ENCODE assay signal across 8 mouse cellular contexts in the genomic region with DNA sequence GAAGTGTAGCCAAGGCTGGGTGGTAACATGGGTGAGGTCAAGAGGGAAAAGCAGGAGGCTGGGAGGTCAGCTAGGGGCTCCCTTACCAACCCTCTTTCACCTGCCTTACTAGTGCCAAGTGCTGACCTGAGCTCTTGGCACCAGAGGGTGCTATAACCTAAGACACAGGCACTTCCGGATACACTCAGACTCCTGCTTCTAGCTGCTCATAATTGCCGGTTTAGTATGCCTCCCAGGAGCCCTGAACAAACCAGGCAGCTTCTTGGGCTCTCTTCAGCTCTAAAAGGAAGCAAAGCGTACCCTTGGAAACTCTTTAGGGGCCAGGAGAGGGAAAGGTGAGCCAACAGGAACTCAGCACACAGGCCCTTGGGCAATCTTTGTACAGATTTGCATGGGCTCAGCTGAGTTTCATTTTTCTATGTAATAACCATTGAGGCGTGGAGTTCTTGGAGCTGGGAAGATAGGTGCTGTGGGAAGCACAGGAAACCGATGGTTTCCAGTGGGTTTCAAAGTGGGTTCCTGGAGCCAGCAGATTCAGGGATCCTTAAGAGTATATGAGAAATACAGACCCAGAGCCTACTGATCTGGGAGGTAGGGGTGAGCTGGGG. TPM values are rescaled to one million over a fixed set of nuclear protein-coding genes. Genes with fewer than 3 reads are reported as not detected.
DNase-seq lines count a peak whose midpoint lies in the region; ATAC-seq lines count a peak whose summit lies in the region.

No protein-coding gene starts in this region.

- H3K4me1 ChIP-seq in heart, embryonic 12.5 days (replicated peaks) = peaks cover 8% of the 10 kb centered on the region
- H3K4me1 ChIP-seq in kidney, embryonic 16.5 days (ENCODE audit: insufficient read depth, low read length) = no peaks in the 10 kb centered on the region
- H3K4me1 ChIP-seq in liver, embryonic 12.5 days = peaks cover 27% of the 10 kb centered on the region

- DNase-seq in A20 (ENCODE audit: low read depth, low spot score) = peak; percentile 77
- DNase-seq in adipocyte (ENCODE audit: low spot score) = peak; percentile 86
- DNase-seq in embryo, embryonic 9.5 days (ENCODE audit: extremely low spot score) = peak; percentile 71
- peak; percentile 49 to 62 for DNase-seq in natural killer cell, adult 2 months (ENCODE audit: low spot score in 2 of 2)
- DNase-seq in telencephalon, adult 2 months (ENCODE audit: low read depth, low spot score) = peak; percentile 73

- H3K4me2 ChIP-seq in heart, embryonic 12.5 days = no peak overlapping the region
- H3K4me2 ChIP-seq in kidney, embryonic 16.5 days (replicated peaks; ENCODE audit: low read depth, low read length) = no peak overlapping the region
- peak overlapping the region; percentile 39 for H3K4me2 ChIP-seq in liver, embryonic 12.5 days

- no peaks in the 10 kb centered on the region for H3K9me3 ChIP-seq in heart, embryonic 12.5 days (replicated peaks)
- H3K9me3 ChIP-seq in kidney, embryonic 16.5 days (ENCODE audit: low read length) = no peaks in the 10 kb centered on the region
- H3K9me3 ChIP-seq in liver, embryonic 12.5 days (replicated peaks) = no peaks in the 10 kb centered on the region

- H3K27me3 ChIP-seq in heart, embryonic 12.5 days (replicated peaks) = peaks cover 13% of the 10 kb centered on the region
- H3K27me3 ChIP-seq in kidney, embryonic 16.5 days (ENCODE audit: insufficient read depth, low read length) = no peaks in the 10 kb centered on the region
- H3K27me3 ChIP-seq in liver, embryonic 12.5 days (replicated peaks) = peaks cover 44% of the 10 kb centered on the region

- H3K4me3 ChIP-seq in heart, embryonic 12.5 days = no peak overlapping the region
- no peak overlapping the region for H3K4me3 ChIP-seq in kidney, embryonic 16.5 days (ENCODE audit: low read length)
- H3K4me3 ChIP-seq in liver, embryonic 12.5 days = no peak overlapping the region

- H3K27ac ChIP-seq in heart, embryonic 12.5 days (ENCODE audit: poor library complexity, severe bottlenecking) = no peak overlapping the region
- peak overlapping the region; percentile 57 for H3K27ac ChIP-seq in kidney, embryonic 16.5 days (ENCODE audit: low read length)
- 0 out of 2 replicates have a peak overlapping the region, but pooled peaks have one; percentile 5 for H3K27ac ChIP-seq in liver, embryonic 12.5 days

- H3K9ac ChIP-seq in heart, embryonic 12.5 days = no peak overlapping the region
- no peak overlapping the region; the same call in 1 of the 2 replicates for H3K9ac ChIP-seq in kidney, embryonic 16.5 days (replicated peaks; ENCODE audit: low read length)
- H3K9ac ChIP-seq in liver, embryonic 12.5 days = peak overlapping the region; percentile 22; the same call in 1 of the 2 replicates

- peak; percentile 78 for ATAC-seq in heart, embryonic 12.5 days (ENCODE audit: insufficient number of reproducible peaks, low FRiP score)
- peak; percentile 94 for ATAC-seq in kidney, embryonic 16.5 days (ENCODE audit: low FRiP score, low TSS enrichment)
- ATAC-seq in liver, embryonic 12.5 days = peak; percentile 85

- 35% methylated on average over 5 of the region's 5 CpGs for WGBS in heart, embryonic 12.5 days
- WGBS in kidney, embryonic 16.5 days = 30% methylated on average over 5 of the region's 5 CpGs
- 30% methylated on average over 5 of the region's 5 CpGs for WGBS in liver, embryonic 12.5 days (ENCODE audit: insufficient replicate concordance)

- no peaks in the 10 kb centered on the region for H3K36me3 ChIP-seq in heart, embryonic 12.5 days
- H3K36me3 ChIP-seq in kidney, embryonic 16.5 days (ENCODE audit: insufficient read depth, low read length) = no peaks in the 10 kb centered on the region
- H3K36me3 ChIP-seq in liver, embryonic 12.5 days = no peaks in the 10 kb centered on the region

RNA-seq across cellular contexts. Expression of a gene that starts 1.4 kb away (rescaled TPM):
- polyA plus RNA-seq in heart, embryonic 12.5 days (2016; fragmentation: Nextera tagmentation; extraction: Ambion mirVana) = not detected in 2 replicates
- not detected in 2 replicates for polyA plus RNA-seq in kidney, embryonic 16.5 days (2015; fragmentation: Nextera tagmentation; extraction: Ambion mirVana)
- polyA plus RNA-seq in liver, embryonic 12.5 days (2016; fragmentation: Nextera tagmentation; extraction: Ambion mirVana) = not detected in 2 replicates

RNA-seq across cellular contexts. Expression of a gene that starts 19.8 kb away (rescaled TPM):
- 119 and 122 TPM in 2 replicates for polyA plus RNA-seq in heart, embryonic 12.5 days (2016; fragmentation: Nextera tagmentation; extraction: Ambion mirVana)
- polyA plus RNA-seq in kidney, embryonic 16.5 days (2015; fragmentation: Nextera tagmentation; extraction: Ambion mirVana) = 73.7 and 79.0 TPM in 2 replicates
- polyA plus RNA-seq in liver, embryonic 12.5 days (2016; fragmentation: Nextera tagmentation; extraction: Ambion mirVana) = 75.0 and 75.8 TPM in 2 replicates

RNA-seq across cellular contexts. Expression of a gene that starts 57.9 kb away (rescaled TPM):
- polyA plus RNA-seq in heart, embryonic 12.5 days (2016; fragmentation: Nextera tagmentation; extraction: Ambion mirVana) = not detected in 2 replicates
- polyA plus RNA-seq in kidney, embryonic 16.5 days (2015; fragmentation: Nextera tagmentation; extraction: Ambion mirVana) = not detected in 2 replicates
- polyA plus RNA-seq in liver, embryonic 12.5 days (2016; fragmentation: Nextera tagmentation; extraction: Ambion mirVana) = not detected in 2 replicates
